Mouse (Mus musculus) embryonic facial prominence, embryonic 15.5 days (tissue): ENCODE measurements around the gene Olfr1390. TPM values are rescaled to one million over a fixed set of nuclear protein-coding genes. Genes with fewer than 3 reads are reported as not detected.

Experiments used
- polyA plus RNA-seq: library from polyadenylated mRNA; unstranded; fragments of >200 nt; fragmentation: Nextera tagmentation; extraction: Ambion mirVana; gene quantifications from 2 replicates; pipeline ENCODE4 v1.2.1, GENCODE M21; 2015

Gene Olfr1390
- polyA plus RNA-seq, 1 experiment from 2014 or later: not detected

Other genes starting within 250 kb of the Olfr1390 start
- 0.17 and 0.27 TPM in 2 replicates for gene Olfr1396, start 220.3 kb upstream of the Olfr1390 start, polyA plus RNA-seq
- 0.25 and 0.51 TPM in 2 replicates for gene Olfr1395, start 192.9 kb upstream of the Olfr1390 start, polyA plus RNA-seq
- 0.05 TPM in 2 replicates for gene Olfr1394, start 180.8 kb upstream of the Olfr1390 start, polyA plus RNA-seq
- gene Btnl9, start 148.0 kb upstream of the Olfr1390 start, polyA plus RNA-seq: 1.7 and 2.2 TPM in 2 replicates
- 36.0 and 36.7 TPM in 2 replicates for gene Zfp62, start 131.9 kb upstream of the Olfr1390 start, polyA plus RNA-seq
- gene Mgat1, start 91.0 kb upstream of the Olfr1390 start, polyA plus RNA-seq: 71.7 and 75.4 TPM in 2 replicates
- 0.11 TPM in 1 of 2 replicates, not detected in the other for gene Olfr1393, start 56.9 kb upstream of the Olfr1390 start, polyA plus RNA-seq
- not detected in 2 replicates for gene Olfr1392, start 49.9 kb upstream of the Olfr1390 start, polyA plus RNA-seq
- gene Olfr10, start 30.4 kb upstream of the Olfr1390 start, polyA plus RNA-seq: not detected in 2 replicates
- gene Olfr1391, start 12.4 kb upstream of the Olfr1390 start, polyA plus RNA-seq: 0.08 TPM in 1 of 2 replicates, not detected in the other
- 0.05 TPM in 1 of 2 replicates, not detected in the other for gene Olfr1389, start 87.9 kb downstream of the Olfr1390 start, polyA plus RNA-seq
- 0.12 TPM in 2 replicates for gene Olfr1388, start 101.4 kb downstream of the Olfr1390 start, polyA plus RNA-seq
- gene Olfr1387, start 120.2 kb downstream of the Olfr1390 start, polyA plus RNA-seq: 0.23 TPM in 1 of 2 replicates, not detected in the other
- 0.19 TPM in 1 of 2 replicates, not detected in the other for gene Olfr1386, start 129.9 kb downstream of the Olfr1390 start, polyA plus RNA-seq
- gene Olfr1385, start 153.9 kb downstream of the Olfr1390 start, polyA plus RNA-seq: not detected in 2 replicates
- not detected in 2 replicates for gene Olfr1384, start 171.5 kb downstream of the Olfr1390 start, polyA plus RNA-seq
- gene Olfr1383, start 184.5 kb downstream of the Olfr1390 start, polyA plus RNA-seq: 0.12 TPM in 1 of 2 replicates, not detected in the other
- gene Olfr1382, start 193.1 kb downstream of the Olfr1390 start, polyA plus RNA-seq: not detected in 2 replicates
- not detected in 2 replicates for gene Olfr1381, start 208.3 kb downstream of the Olfr1390 start, polyA plus RNA-seq
- gene Olfr1380, start 221.7 kb downstream of the Olfr1390 start, polyA plus RNA-seq: 0.11 TPM in 1 of 2 replicates, not detected in the other